Mouse (Mus musculus) stomach, postnatal 0 days (tissue): ENCODE data around the gene Nle1. TPM values are rescaled to one million over a fixed set of nuclear protein-coding genes. Genes with fewer than 3 reads are reported as not detected.

Experiments
- ATAC-seq: fragments of 200-750 bp; cut with Nextera tagmentation; 2 replicates; pipeline ENCODE4 v1.8.0; 2017; ENCODE audit not compliant: low FRiP score, low TSS enrichment
- DNase-seq: peaks from one replicate; pipeline ENCODE4 v3.0.0-alpha.2; 2016; ENCODE audit warnings: low spot score
- H3K27ac ChIP-seq: fragments of 300-500 bp; sonication (generic); replicated peaks from 2 replicates; pipeline ENCODE4 v1.5.1; 2014; ENCODE audit warnings: mild to moderate bottlenecking, control low read depth
- H3K27me3 ChIP-seq: fragments of 300-500 bp; sonication (generic); 2 replicates; pipeline ENCODE4 v1.6.1; 2014; ENCODE audit warnings: low read length; ENCODE audit not compliant: control insufficient read depth, insufficient read depth
- H3K36me3 ChIP-seq: fragments of 300-500 bp; sonication (generic); 2 replicates; pipeline ENCODE4 v1.6.1; 2014; ENCODE audit warnings: low read length, mixed read lengths; ENCODE audit not compliant: control insufficient read depth, insufficient read depth
- H3K4me1 ChIP-seq: fragments of 300-500 bp; sonication (generic); replicated peaks from 2 replicates; pipeline ENCODE4 v1.6.1; 2014; ENCODE audit warnings: antibody characterized with exemption; ENCODE audit not compliant: control insufficient read depth, insufficient read depth
- H3K4me2 ChIP-seq: fragments of 300-500 bp; sonication (generic); replicated peaks from 2 replicates; pipeline ENCODE4 v1.6.1; 2014; ENCODE audit warnings: low read depth, mild to moderate bottlenecking, control low read depth, moderate library complexity
- H3K4me3 ChIP-seq: fragments of 300-500 bp; sonication (generic); 2 replicates; pipeline ENCODE4 v1.5.1; 2014; ENCODE audit warnings: low read depth, low read length, control low read depth
- H3K9ac ChIP-seq: fragments of 300-500 bp; sonication (generic); 2 replicates; pipeline ENCODE4 v1.6.1; 2014; ENCODE audit warnings: mild to moderate bottlenecking, low read length, control low read depth, mixed read lengths
- H3K9me3 ChIP-seq: fragments of 300-500 bp; sonication (generic); 2 replicates; pipeline ENCODE4 v1.6.1; 2016; ENCODE audit warnings: low read length; ENCODE audit not compliant: control insufficient read depth
- CTCF ChIP-seq: IDR thresholded peaks from 2 replicates; pipeline ENCODE4 v1.5.1; 2016; ENCODE audit warnings: antibody characterized with exemption, low read depth, mild to moderate bottlenecking, moderate library complexity
- EP300 ChIP-seq: optimal IDR thresholded peaks from 2 replicates; pipeline ENCODE3; 2016; ENCODE audit warnings: antibody characterized with exemption
- WGBS: fragments of 180-500 bp; shearing (Covaris S2); extraction: QIAGEN DNeasy Blood & Tissue Kit; methylation state at CpG from one replicate; pipeline ENCODE4 v1.1.7; 2014; 5-methylcytosine and 5-hydroxymethylcytosine counted together
- polyA plus RNA-seq: library from polyadenylated mRNA; unstranded; fragments of >200 nt; fragmentation: Nextera tagmentation; extraction: Ambion mirVana; gene quantifications from 2 replicates; pipeline ENCODE4 v1.2.1, GENCODE M21; 2015

Nle1 gene
- polyA plus RNA-seq, 1 experiment from 2014 or later: 15.3 TPM

DNA sequence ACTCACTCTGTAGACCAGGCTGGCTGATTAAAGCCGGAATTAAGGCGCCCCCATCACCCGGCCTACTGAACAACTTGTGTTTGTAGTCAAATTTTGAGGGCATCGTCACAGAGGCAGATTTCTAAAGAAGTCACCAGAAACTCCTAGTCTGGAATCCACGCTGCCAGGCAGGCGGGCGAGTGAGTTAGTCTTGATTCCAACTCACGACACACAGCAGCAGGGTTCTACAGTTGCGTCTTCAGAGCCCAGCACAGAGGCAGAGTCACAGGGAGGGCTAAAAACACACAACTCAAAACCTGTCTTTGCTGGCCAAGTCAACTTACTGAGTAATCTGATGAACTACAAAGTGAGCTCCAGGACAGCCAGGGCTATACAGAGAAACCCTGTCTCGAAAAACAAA lies 55.7 kb downstream of the Nle1 start:
- Histone ChIP-seq H3K4me3 (no peak overlapping the region), H3K27ac (no peak overlapping the region), H3K4me1 (peaks cover 3% of the 10 kb centered on the region; the same call in 1 of the 2 replicates), H3K36me3 (no peaks in the 10 kb centered on the region), H3K27me3 (no peaks in the 10 kb centered on the region), H3K9me3 (no peaks in the 10 kb centered on the region), H3K4me2 (no peak overlapping the region), H3K9ac (no peak overlapping the region)
- TF ChIP-seq CTCF (no peak), EP300 (no peak)
- DNase-seq: no peak
- 82% methylated on average over 10 of the region's 10 CpGs for WGBS
- no peak for ATAC-seq

DNA sequence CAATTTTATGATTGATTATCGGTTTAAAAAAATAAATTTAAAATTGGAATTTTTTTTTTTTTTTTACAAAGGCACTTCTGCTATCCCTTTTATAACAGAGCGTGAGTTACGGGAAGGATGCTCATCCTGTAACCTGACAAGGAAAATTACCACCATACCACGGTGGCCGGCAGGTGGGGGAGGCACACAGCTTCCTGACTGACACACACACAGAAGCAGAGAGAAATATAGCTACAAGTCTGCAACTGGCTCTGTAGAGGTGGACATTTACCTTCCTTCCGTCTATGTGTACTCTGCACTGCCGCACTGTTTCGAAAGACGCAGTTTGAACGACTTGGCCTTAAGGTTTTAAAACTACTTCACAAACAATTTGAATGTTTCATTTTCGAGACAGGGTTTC lies 56.1 kb downstream of the Nle1 start:
- no peak overlapping the region for H3K9ac ChIP-seq

More for the DNA sequence above, 56.1 kb downstream of the Nle1 start:
- TF ChIP-seq CTCF (no peak), EP300 (no peak)
- no peaks in the 10 kb centered on the region for H3K9me3 ChIP-seq
- H3K4me1 ChIP-seq: peaks cover 3% of the 10 kb centered on the region; the same call in 1 of the 2 replicates
- 82% methylated on average over 11 of the region's 11 CpGs for WGBS
- H3K27ac ChIP-seq: no peak overlapping the region
- H3K27me3 ChIP-seq: no peaks in the 10 kb centered on the region
- no peak overlapping the region for H3K4me2 ChIP-seq
- no peaks in the 10 kb centered on the region for H3K36me3 ChIP-seq
- H3K4me3 ChIP-seq: no peak overlapping the region
- ATAC-seq (no peak), DNase-seq (no peak)

Other genes starting within 250 kb of the Nle1 start
- 0.23 and 0.29 TPM in 2 replicates for gene Cct6b, start 144.1 kb downstream of the Nle1 start, polyA plus RNA-seq
- 19.2 and 19.6 TPM in 2 replicates for gene Zfp830, start 144.1 kb downstream of the Nle1 start, polyA plus RNA-seq
- gene Lig3, start 127.3 kb downstream of the Nle1 start, polyA plus RNA-seq: 13.4 and 13.7 TPM in 2 replicates
- 16.4 and 17.1 TPM in 2 replicates for gene Rffl, start 37.2 kb downstream of the Nle1 start, polyA plus RNA-seq
- 8.3 and 9.7 TPM in 2 replicates for gene Rad51d, start 17.8 kb downstream of the Nle1 start, polyA plus RNA-seq
- gene Fndc8, start 16.3 kb downstream of the Nle1 start, polyA plus RNA-seq: 0.08 TPM in 1 of 2 replicates, not detected in the other
- gene Unc45b, start 2.1 kb upstream of the Nle1 start, polyA plus RNA-seq: 0.99 and 1.2 TPM in 2 replicates
- gene Slfn5, start 42.9 kb upstream of the Nle1 start, polyA plus RNA-seq: 2.6 TPM in 2 replicates
- gene Slfn9, start 83.4 kb upstream of the Nle1 start, polyA plus RNA-seq: 4.4 and 5.1 TPM in 2 replicates
- gene Slfn8, start 112.4 kb upstream of the Nle1 start, polyA plus RNA-seq: 0.33 and 0.35 TPM in 2 replicates
- 22.1 and 23.1 TPM in 2 replicates for gene Slfn2, start 156.7 kb upstream of the Nle1 start, polyA plus RNA-seq
- 0.17 and 0.29 TPM in 2 replicates for gene Slfn1, start 208.4 kb upstream of the Nle1 start, polyA plus RNA-seq